Mouse (Mus musculus): Measurements from ENCODE around the gene Rhod.

The Rhod gene

GRCm38 (mm10) chr19:4450666-4451065 lies 11.4 kb upstream of the Rhod start:
- DNase-seq (ENCODE audit: low spot score): no peak

DNA sequence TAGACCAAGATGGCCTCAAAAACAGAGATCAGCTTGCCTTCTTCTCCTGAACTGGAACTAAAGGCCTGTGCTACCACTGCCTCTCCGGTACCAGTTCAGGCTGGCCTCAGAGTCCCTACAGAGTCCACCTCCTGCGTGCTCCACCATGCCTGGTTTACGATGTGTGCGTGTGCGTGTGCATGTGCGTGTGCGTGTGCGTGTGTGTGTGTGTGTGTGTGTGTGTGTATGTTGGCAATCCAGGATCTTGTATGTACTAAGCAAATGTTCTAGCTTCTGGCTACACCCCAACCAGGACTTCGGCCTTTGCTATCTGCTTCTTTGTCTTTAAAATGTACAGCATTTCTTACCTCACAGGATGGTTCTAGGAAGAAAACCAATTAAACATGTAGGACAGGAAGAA lies 10.0 kb upstream of the Rhod start:
- DNase-seq (ENCODE audit: low spot score): no peak

- no peak for DNase-seq (ENCODE audit: low spot score)
Measured at GRCm38 (mm10) chr19:4447445-4447844, 8.2 kb upstream of the Rhod start.

- no peak for DNase-seq (ENCODE audit: low spot score)
Measured at GRCm38 (mm10) chr19:4446661-4447420, 7.6 kb upstream of the Rhod start.

GRCm38 (mm10) chr19:4442408-4442807 lies 3.2 kb upstream of the Rhod start:
- peak; percentile 79 for DNase-seq (ENCODE audit: low spot score)

DNA sequence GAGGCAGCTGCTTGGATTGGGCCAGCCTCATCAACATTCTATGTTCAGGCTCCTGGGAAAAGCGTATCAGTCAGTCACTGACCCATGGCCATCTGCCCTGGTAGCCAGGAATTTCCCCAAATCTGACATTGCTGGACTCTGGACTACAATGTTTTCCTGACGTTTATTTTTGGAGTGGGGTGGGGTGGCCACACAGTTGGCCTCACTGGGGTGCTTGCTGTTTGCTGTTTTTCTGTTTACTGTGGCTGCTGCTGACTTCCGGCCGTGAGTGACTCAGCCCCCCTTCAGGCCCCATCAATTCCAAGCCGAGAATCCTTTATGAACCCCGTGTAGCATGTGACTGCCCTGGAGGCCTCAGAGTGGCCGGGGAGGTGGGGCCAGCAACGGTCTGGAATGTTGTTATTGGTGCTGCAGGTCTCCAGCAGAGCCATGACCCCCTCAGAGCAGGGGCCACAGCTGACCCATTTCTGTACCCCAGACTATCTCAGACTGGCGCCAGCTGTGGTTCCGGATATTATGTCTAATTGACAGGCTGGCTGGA lies 2.5 kb upstream of the Rhod start:
- DNase-seq (ENCODE audit: low spot score): no peak

DNA sequence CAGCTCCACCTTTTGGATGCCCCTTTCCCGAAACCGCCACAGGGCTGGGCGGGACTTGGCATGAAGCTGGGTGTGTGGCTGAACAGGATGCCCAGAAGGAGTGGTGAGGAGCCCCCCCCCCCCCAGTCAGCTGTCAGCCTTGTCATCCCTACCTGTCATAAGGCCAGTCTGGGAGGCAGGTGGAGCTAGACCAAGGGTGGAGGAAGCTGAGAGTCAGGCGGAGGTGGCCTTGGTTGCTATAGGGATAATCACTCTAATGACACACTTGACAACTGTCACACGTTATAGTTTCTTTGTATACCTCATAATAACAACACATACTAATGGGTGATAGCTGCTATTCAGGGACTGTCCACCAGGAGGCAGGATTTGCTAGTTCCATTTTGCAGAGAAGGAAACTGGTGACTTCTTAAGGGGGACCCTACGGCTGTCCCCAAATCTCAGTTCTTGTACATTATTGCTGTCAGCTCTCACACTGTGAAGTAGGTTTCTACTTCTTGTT lies 1.9 kb upstream of the Rhod start:
- DNase-seq (ENCODE audit: low spot score): peak; percentile 36

DNA sequence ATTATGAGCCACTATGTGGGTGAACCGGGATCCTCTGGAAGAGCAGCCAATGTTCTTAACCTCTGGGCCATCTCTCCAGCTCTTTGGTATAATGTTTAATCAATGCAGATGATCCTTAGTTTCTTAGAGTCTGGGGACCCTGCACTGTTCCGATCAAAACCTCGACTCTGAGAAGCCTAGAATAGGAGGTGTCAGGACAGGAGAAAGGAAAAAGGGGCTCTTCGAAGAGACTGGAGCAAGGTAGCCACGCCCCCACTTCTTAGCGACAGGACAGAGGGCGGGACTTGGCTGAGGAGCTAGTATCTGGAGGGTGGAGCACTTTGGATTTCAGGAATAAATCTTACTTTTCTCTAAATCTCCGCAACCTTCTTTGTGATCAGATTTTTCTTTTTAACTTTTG lies 990 bp upstream of the Rhod start:
- no peak for DNase-seq (ENCODE audit: low spot score)

- no peak for DNase-seq (ENCODE audit: low spot score)
Measured at GRCm38 (mm10) chr19:4438791-4439160, 456 bp downstream of the Rhod start.

GRCm38 (mm10) chr19:4437886-4438285 lies 1.3 kb downstream of the Rhod start:
- no peak for DNase-seq (ENCODE audit: low spot score)

DNA sequence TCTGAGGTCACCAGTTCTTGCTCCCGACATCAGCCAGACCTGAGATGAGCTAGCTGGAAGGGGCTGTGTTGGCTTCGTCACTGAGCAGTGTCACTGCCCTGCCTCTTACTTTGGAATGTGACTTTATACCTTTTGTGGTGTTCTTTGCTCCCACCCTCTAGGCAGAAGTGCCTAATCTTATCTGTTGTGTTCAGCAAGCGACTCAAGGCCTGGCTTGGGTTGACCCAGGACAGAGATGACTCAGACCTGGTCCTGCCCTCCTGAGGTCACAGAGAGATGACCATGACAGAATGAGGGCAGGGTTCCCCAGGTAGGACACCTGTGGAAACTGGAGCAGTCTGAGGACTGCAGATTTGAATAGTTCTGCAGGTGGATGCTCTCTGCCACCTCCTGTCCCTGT lies 3.0 kb downstream of the Rhod start:
- no peak for DNase-seq (ENCODE audit: low spot score)

DNA sequence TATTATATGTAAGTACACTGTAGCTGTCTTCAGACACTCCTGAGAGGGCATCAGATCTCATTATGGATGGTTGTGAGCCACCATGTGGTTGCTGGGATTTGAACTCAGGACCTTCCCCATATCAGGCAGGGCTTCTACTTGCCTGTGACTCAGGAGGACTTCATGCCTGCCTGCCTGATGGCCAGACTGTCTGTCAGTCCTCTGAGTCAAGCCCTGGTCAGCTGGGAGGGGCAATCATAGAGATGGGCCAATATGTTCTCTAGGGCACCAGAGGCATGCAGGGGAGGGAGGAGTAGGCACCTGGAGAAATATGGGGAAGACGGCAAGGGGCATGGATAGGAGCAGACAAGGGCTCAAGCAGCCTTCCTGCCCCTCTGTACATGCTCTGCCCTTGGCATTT lies 4.2 kb downstream of the Rhod start:
- no peak for DNase-seq (ENCODE audit: low spot score)

- DNase-seq (ENCODE audit: low spot score): no peak
Measured at GRCm38 (mm10) chr19:4433756-4434155, 5.5 kb downstream of the Rhod start.

GRCm38 (mm10) chr19:4430091-4430620 lies 9.1 kb downstream of the Rhod start:
- DNase-seq (ENCODE audit: low spot score): no peak

GRCm38 (mm10) chr19:4425610-4426366 lies 13.4 kb downstream of the Rhod start:
- DNase-seq (ENCODE audit: low spot score): no peak

DNA sequence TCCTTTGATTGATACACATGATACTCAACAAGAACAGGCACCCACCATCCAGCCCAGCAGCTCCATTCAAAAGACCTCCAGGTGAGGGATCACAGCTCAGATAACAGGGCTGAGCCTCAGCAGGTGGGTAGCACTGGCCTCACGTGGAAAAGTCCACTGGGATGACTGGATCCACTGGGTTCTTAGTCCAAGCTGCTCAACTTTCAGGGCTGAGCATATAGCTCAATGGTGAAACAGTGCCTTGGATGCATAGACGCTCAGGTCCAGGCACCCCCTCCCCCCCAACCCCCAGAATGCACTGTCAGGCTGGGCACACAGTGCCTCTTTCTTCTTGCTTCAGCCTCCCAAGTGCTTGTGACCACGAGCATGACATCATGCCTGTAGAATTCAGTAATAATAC lies 16.2 kb downstream of the Rhod start:
- DNase-seq (ENCODE audit: low spot score): no peak

DNA sequence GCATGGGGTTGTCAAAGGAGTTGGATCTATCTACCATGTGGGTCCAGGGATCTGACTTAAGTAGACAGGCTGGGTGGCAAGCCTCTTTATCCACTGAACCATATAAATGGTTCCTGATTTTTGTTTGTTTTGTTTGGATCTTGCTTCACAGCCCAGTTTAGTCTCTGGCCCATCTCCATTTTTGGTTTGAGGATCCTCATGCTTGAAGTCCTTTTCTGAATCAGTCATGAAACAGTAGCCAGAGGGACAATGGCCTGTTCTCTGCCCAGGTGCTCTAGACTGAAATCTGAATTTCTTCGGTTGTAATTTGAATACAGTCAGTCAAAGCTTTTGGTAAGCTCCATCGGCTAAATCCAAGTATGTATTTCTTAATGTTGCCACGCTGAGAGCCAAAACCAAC lies 16.7 kb downstream of the Rhod start:
- DNase-seq (ENCODE audit: low spot score): no peak

DNA sequence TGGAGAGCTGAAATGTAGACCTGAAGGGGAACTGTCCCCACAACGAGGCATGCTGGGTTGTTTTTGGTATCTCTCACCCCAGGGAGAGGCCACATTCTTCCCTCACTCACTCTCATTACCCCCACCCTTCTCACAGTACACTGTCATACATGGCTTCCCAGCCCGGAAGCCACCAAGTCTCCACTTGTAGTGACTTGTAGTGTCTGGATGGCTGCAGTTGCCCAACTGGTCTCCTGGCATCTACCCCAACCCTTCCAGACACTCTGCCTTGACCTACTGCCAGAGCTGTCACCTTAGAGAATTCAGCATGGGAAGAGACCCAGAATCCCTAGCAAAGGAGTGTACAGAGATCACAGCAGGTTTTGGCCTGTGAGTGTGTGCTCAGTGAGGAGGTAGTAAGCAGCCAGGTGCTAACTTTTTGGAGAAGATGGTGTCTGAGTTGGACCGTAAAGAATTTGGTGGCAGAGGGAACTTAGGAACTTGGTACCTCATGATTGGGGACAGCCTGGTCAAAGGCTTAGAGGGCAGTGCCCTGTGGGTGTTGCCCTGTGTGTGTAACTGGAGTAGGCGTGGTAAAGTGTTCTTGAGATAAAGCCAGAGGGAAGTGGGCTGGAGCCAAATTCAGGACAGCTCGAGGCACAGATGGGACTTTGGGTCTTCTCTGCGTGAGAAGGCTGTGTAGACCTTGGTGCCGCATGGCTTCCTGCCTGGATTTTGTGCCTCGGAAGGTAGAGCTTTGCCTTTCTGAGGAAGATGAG lies 18.9 kb downstream of the Rhod start:
- no peak for DNase-seq (ENCODE audit: low spot score)

- no peak for DNase-seq (ENCODE audit: low spot score)
Measured at GRCm38 (mm10) chr19:4419711-4420110, 19.5 kb downstream of the Rhod start.

DNA sequence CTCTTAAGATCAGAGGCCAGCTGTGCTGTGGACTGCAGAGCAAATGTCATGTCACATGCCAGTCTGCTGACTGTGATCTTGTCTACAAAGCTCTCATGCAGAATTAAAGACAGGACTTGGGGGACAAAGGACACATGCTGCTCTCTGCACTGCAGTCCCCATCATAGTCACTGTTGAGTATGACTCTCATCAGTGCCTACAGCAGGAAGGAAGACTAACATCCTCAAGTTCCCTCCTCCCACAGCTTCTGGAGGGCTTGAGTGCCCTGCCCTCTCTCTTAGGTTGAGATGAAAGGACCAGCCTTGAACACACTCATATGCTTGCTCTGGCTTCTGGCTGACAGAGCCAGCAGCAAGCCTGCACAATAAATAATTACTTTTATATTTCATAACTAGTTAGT lies 21.5 kb downstream of the Rhod start:
- no peak for DNase-seq (ENCODE audit: low spot score)

- peak; percentile 50 for DNase-seq (ENCODE audit: low spot score)
Measured at GRCm38 (mm10) chr19:4417183-4417582, 22.0 kb downstream of the Rhod start.

GRCm38 (mm10) chr19:4414631-4415030 lies 24.6 kb downstream of the Rhod start:
- DNase-seq (ENCODE audit: low spot score): no peak
